Mouse (Mus musculus) liver, embryonic 12.5 days (tissue): Measurements from ENCODE around the gene Tle3. TPM values are rescaled to one million over a fixed set of nuclear protein-coding genes. Genes with fewer than 3 reads are reported as not detected.

Experiments
- ATAC-seq: fragments of 200-750 bp; cut with Nextera tagmentation; 2 replicates; pipeline ENCODE4 v1.8.0; 2017; ENCODE audit warnings: moderate number of reproducible peaks, mild to moderate bottlenecking, moderate library complexity
- H3K27ac ChIP-seq: fragments of 300-500 bp; sonication (generic); 2 replicates; pipeline ENCODE4 v1.5.1; 2016; ENCODE audit warnings: mild to moderate bottlenecking
- H3K27me3 ChIP-seq: fragments of 300-500 bp; sonication (generic); replicated peaks from 2 replicates; pipeline ENCODE4 v1.6.1; 2016; ENCODE audit warnings: mild to moderate bottlenecking, moderate library complexity
- H3K36me3 ChIP-seq: fragments of 300-500 bp; sonication (generic); 2 replicates; pipeline ENCODE4 v1.6.1; 2016; ENCODE audit warnings: mild to moderate bottlenecking, moderate library complexity
- H3K4me1 ChIP-seq: fragments of 300-500 bp; sonication (generic); 2 replicates; pipeline ENCODE4 v1.6.1; 2016
- H3K4me2 ChIP-seq: fragments of 300-500 bp; sonication (generic); 2 replicates; pipeline ENCODE4 v1.6.1; 2016; ENCODE audit warnings: mild to moderate bottlenecking, moderate library complexity
- H3K4me3 ChIP-seq: fragments of 300-500 bp; sonication (generic); 2 replicates; pipeline ENCODE4 v1.5.1; 2016; ENCODE audit warnings: mild to moderate bottlenecking, moderate library complexity
- H3K9ac ChIP-seq: fragments of 300-500 bp; sonication (generic); 2 replicates; pipeline ENCODE4 v1.6.1; 2016; ENCODE audit warnings: mild to moderate bottlenecking, moderate library complexity
- H3K9me3 ChIP-seq: fragments of 300-500 bp; sonication (generic); replicated peaks from 2 replicates; pipeline ENCODE4 v1.6.1; 2016; ENCODE audit warnings: mild to moderate bottlenecking, moderate library complexity
- WGBS: fragments of 180-500 bp; shearing (Covaris S2); methylation state at CpG from one replicate; pipeline ENCODE4 v1.1.7; 2016; ENCODE audit not compliant: insufficient replicate concordance; 5-methylcytosine and 5-hydroxymethylcytosine counted together
- polyA plus RNA-seq: library from polyadenylated mRNA; unstranded; fragments of >200 nt; fragmentation: Nextera tagmentation; extraction: Ambion mirVana; gene quantifications from 2 replicates; pipeline ENCODE4 v1.2.1, GENCODE M21; 2016

The Tle3 gene
- 7.7 and 8.2 TPM in 2 replicates for polyA plus RNA-seq

DNA sequence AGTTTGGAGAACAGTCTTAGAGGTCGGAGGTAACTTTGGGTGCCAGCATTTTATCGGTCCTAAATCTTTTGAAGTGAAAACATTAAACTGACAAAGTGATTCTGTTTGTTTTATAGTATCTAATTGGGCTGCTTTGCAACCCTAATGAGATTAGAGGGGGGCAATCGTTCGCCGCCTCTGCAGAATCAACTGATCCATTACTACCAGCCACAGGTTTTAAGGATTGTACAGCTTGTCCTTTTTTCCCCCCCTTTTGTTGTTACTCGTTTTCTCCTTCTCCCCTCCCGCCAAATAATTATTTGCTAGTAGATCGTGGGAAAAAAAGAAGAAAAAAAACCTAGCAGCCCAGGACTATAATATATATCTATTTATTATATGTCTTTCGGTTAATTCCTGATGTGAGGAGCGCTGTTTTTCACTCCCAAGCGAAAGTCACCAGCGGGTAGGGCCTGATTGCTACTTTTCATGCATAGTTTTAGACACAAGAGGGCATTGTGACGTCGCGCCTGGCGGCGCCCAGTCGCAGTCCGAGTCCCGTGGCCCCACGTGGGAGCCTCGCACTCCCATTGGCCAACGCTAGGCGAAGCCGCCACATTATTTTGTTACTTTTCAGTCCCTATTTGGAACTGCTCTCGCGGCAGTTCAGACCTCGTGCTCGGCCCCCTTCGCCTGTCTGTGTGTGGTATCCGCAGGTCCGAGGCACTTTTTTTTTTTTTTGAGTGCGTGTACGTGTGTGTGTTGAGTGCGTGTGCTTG is at the start of gene Tle3:
Gene Tle3, plus strand, starts transcription at position 612 of the 755 bp plus-strand sequence.
- Histone ChIP-seq H3K4me2 (peak within 1 kb of the TSS; percentile 86), H3K4me1 (peaks cover 81% of the 10 kb centered on the region), H3K9me3 (no peaks in the 10 kb centered on the region), H3K27me3 (peaks cover 64% of the 10 kb centered on the region), H3K4me3 (peak within 1 kb of the TSS; percentile 74), H3K36me3 (peaks cover 5% of the 10 kb centered on the region; the same call in 1 of the 2 replicates), H3K27ac (peak within 1 kb of the TSS; percentile 85), H3K9ac (peak within 1 kb of the TSS; percentile 81)
- under 1% methylated on average over 35 of the region's 35 CpGs for WGBS
- peak; percentile 79 for ATAC-seq

DNA sequence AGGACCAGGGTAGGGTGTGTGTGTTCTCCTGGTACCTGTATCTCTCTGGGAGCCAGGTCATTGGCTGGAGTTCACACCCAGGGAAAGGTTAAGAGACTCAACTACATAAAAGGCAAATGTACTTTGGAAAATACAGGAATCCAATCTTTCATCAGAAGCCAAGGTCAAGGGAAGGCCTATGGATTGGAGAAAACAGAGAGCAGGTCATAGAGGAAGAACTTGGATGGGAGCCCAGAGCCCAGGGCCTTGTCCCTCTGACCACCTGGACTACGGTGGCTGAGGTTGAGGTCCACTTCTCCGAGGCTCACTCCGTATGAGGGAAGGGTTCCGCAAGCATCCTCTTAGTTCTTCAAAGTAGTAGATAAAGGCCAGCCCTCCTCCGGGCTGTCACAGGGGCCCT is 48.9 kb upstream of the Tle3 start:
- Histone ChIP-seq H3K9me3 (no peaks in the 10 kb centered on the region), H3K4me2 (no peak overlapping the region), H3K27ac (no peak overlapping the region), H3K4me3 (no peak overlapping the region), H3K27me3 (peaks cover 89% of the 10 kb centered on the region), H3K36me3 (no peaks in the 10 kb centered on the region), H3K4me1 (peaks cover 30% of the 10 kb centered on the region), H3K9ac (no peak overlapping the region)
- no peak for ATAC-seq
- 67% methylated on average over 5 of the region's 5 CpGs for WGBS

GRCm38 (mm10) chr9:61323879-61324278 is 48.3 kb upstream of the Tle3 start:
- Histone ChIP-seq H3K4me3 (no peak overlapping the region), H3K36me3 (no peaks in the 10 kb centered on the region), H3K4me1 (peaks cover 30% of the 10 kb centered on the region), H3K27me3 (peaks cover 88% of the 10 kb centered on the region), H3K9ac (no peak overlapping the region), H3K4me2 (no peak overlapping the region), H3K9me3 (no peaks in the 10 kb centered on the region), H3K27ac (no peak overlapping the region)
- ATAC-seq: no peak
- 58% methylated on average over 3 of the region's 3 CpGs for WGBS

DNA sequence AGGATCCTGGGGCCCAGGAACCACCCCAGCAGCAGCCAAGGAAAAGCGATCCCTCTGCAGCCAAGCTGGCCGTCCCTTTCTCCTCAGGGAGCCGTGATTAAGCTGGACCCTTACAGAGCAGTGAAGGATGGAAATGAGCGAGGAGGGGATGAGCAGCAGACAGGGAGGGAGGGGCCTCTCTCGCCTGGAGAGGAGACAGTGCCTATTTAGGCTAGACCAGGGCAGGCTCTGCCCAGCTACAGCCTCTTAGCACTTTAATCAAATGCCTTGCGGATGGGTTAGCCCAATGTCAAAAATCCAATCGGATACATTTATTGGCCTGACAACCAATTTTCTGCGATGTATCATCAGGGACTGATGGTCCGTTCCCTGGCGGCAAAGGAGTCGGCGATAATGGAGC is 47.8 kb upstream of the Tle3 start:
- Histone ChIP-seq H3K9ac (no peak overlapping the region), H3K9me3 (no peaks in the 10 kb centered on the region), H3K27me3 (peaks cover 83% of the 10 kb centered on the region), H3K4me3 (no peak overlapping the region), H3K36me3 (no peaks in the 10 kb centered on the region), H3K4me1 (peaks cover 30% of the 10 kb centered on the region), H3K4me2 (no peak overlapping the region), H3K27ac (no peak overlapping the region)
- ATAC-seq: no peak
- WGBS: 31% methylated on average over 12 of the region's 12 CpGs

- no peaks in the 10 kb centered on the region for H3K9me3 ChIP-seq
- no peak for ATAC-seq
- H3K27me3 ChIP-seq: peaks cover 82% of the 10 kb centered on the region
- no peak overlapping the region for H3K4me2 ChIP-seq
- WGBS: 33% methylated on average over 2 of the region's 2 CpGs
- H3K27ac ChIP-seq: no peak overlapping the region
- peaks cover 30% of the 10 kb centered on the region for H3K4me1 ChIP-seq
- no peaks in the 10 kb centered on the region for H3K36me3 ChIP-seq
- H3K9ac ChIP-seq: no peak overlapping the region
- H3K4me3 ChIP-seq: no peak overlapping the region
Observed at GRCm38 (mm10) chr9:61325012-61325411, 47.2 kb upstream of the Tle3 start.

DNA sequence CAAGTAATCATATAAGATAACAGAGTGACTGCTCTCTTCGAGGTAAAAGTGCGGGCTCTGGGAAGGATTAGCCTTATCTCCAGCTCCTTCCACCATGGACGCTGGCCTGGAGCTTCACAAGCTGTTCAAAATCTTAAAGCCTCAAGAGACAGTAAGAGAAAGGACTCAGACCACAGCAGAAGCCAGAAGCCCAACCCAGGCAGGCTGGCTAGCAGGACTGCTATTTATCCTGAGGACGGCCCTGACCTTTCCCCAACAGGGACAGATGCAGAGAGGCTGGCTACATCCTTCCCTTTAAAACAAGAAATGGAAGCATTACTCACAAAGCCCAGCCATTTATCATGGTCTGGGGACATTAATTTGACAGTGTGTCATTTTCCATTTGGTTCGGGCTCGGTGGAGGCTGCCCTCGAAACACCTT is 46.2 kb upstream of the Tle3 start:
- peaks cover 30% of the 10 kb centered on the region for H3K4me1 ChIP-seq
- H3K9me3 ChIP-seq: no peaks in the 10 kb centered on the region
- H3K4me3 ChIP-seq: no peak overlapping the region
- WGBS: 20% methylated on average over 7 of the region's 7 CpGs
- no peak for ATAC-seq
- peaks cover 83% of the 10 kb centered on the region for H3K27me3 ChIP-seq
- H3K27ac ChIP-seq: no peak overlapping the region
- no peak overlapping the region for H3K9ac ChIP-seq
- no peak overlapping the region for H3K4me2 ChIP-seq
- no peaks in the 10 kb centered on the region for H3K36me3 ChIP-seq

- Histone ChIP-seq H3K9ac (no peak overlapping the region), H3K27ac (no peak overlapping the region), H3K4me3 (no peak overlapping the region), H3K4me1 (peaks cover 27% of the 10 kb centered on the region), H3K4me2 (no peak overlapping the region), H3K36me3 (no peaks in the 10 kb centered on the region), H3K27me3 (peaks cover 78% of the 10 kb centered on the region), H3K9me3 (no peaks in the 10 kb centered on the region)
- ATAC-seq: no peak
- WGBS: 68% methylated on average over 8 of the region's 8 CpGs
Observed at GRCm38 (mm10) chr9:61326922-61327321, 45.2 kb upstream of the Tle3 start.

- 39% methylated on average over 5 of the region's 5 CpGs for WGBS
- Histone ChIP-seq H3K9ac (no peak overlapping the region), H3K27ac (no peak overlapping the region), H3K4me2 (no peak overlapping the region), H3K36me3 (no peaks in the 10 kb centered on the region), H3K4me3 (no peak overlapping the region), H3K4me1 (peaks cover 21% of the 10 kb centered on the region), H3K27me3 (peaks cover 73% of the 10 kb centered on the region), H3K9me3 (no peaks in the 10 kb centered on the region)
- no peak for ATAC-seq
Observed at GRCm38 (mm10) chr9:61328173-61328572, 44.0 kb upstream of the Tle3 start.

DNA sequence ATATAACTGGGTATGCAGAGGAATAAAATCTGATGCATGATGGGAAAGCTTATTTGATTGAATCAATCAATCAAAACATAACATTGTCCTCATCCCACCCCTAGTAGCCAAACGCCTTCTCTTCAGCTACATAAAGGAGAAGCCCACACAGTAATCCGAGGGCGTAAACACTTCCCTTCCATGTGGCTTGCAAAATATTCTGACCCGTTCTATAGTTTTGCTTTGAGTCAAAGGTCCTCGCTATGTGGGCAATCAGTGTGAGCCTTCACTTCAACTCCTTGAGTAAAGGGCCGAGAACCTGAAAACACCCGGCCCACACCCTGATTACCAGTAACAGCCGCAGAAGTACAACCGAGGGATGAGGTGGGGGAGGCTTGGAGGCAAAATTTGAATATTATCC is 41.4 kb upstream of the Tle3 start:
- H3K9me3 ChIP-seq: no peaks in the 10 kb centered on the region
- ATAC-seq: no peak
- no peak overlapping the region for H3K9ac ChIP-seq
- no peak overlapping the region for H3K4me3 ChIP-seq
- H3K27ac ChIP-seq: no peak overlapping the region
- H3K36me3 ChIP-seq: no peaks in the 10 kb centered on the region
- H3K4me1 ChIP-seq: peaks cover 8% of the 10 kb centered on the region
- 72% methylated on average over 9 of the region's 9 CpGs for WGBS
- no peak overlapping the region for H3K4me2 ChIP-seq
- H3K27me3 ChIP-seq: peaks cover 64% of the 10 kb centered on the region

- no peaks in the 10 kb centered on the region for H3K36me3 ChIP-seq
- peaks cover 9% of the 10 kb centered on the region for H3K4me1 ChIP-seq
- H3K9me3 ChIP-seq: no peaks in the 10 kb centered on the region
- ATAC-seq: no peak
- no peak overlapping the region for H3K4me2 ChIP-seq
- no peak overlapping the region for H3K9ac ChIP-seq
- peaks cover 64% of the 10 kb centered on the region for H3K27me3 ChIP-seq
- H3K4me3 ChIP-seq: no peak overlapping the region
- no peak overlapping the region for H3K27ac ChIP-seq
- 65% methylated on average over 7 of the region's 7 CpGs for WGBS
Observed at GRCm38 (mm10) chr9:61332226-61332936, 39.8 kb upstream of the Tle3 start.

DNA sequence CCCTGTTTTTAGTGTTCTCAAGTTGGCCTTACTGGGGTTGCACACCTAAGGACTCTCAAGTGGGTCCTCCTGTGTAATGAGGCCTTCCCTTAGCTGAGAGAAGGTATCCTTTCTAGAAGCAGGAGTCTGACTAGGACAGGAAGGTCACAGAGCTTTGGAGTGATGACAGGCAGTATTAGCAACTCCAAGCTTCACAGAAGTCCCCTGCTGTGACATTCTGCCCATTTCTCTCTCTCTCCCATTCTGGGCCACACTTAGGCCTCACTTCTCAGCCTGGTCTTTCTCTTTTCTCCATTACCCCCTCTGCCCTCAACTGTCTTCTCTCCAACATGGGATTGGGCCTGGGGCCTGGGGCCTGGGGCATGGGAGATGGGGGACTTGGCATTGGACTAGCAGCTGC is 36.0 kb upstream of the Tle3 start:
- no peak for ATAC-seq
- H3K9me3 ChIP-seq: no peaks in the 10 kb centered on the region

More for the DNA sequence above, 36.0 kb upstream of the Tle3 start:
- Histone ChIP-seq H3K27me3 (peaks cover 77% of the 10 kb centered on the region), H3K4me2 (no peak overlapping the region), H3K4me1 (peaks cover 17% of the 10 kb centered on the region), H3K9ac (no peak overlapping the region), H3K27ac (no peak overlapping the region), H3K36me3 (no peaks in the 10 kb centered on the region), H3K4me3 (no peak overlapping the region)
